Mouse (Mus musculus) frontal cortex, postnatal 10 days (tissue): ENCODE measurements at regions not wholly inside any gene's neighbourhood (a gene's known extent, or its start where the extent isn't known, plus 50 kb on each side); places are given as distances from the start of the nearest gene placed in this dataset.

Experiments
- DNase-seq, 2 experiments: peaks; one replicate each; pipeline ENCODE4 v3.0.0; 2022; ENCODE audit warnings: low spot score in 2 of 2, mixed read lengths in 1 of 2

DNA sequence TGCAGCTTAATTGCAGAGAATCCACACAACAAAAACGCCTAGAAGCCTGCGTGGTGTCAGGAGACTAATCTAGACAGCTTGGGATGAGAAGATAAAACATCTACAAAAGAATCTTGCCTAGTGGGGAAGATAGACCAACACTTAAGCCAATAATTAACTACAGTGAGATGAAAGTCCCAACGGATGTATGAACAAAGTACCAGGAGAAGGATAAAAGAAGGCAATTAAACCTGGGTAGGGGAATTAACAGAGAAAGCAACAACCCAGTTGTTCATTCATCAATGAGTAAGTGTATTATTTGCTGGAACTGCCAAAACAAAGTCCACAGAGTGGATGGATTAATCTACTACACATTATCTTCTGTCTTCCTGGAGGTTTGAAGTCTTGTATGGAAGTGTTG is 99.8 kb downstream of the Olfm4 start:
- no peak for DNase-seq

DNA sequence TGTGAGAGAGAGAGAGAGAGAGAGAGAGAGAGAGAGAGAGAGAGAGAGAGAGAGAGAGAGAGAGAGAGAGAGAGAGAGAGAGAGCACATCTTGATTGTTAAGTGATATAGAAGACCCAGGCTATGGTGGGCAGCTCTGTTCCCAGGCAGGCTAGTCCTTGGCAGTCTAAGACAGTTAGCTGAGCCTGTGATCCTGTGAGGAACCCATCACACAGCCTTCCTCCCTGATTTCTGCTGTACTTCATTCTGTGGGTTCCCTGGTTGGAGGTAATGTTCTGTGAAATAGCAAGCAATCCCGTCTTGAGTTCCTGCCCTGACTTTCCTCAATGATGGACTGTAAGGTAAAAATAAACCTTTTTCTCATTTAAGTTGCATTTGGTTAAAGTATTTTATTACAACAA is 113.4 kb downstream of the Olfm4 start:
- DNase-seq = no peak

- DNase-seq = no peak
These were observed 129.3 kb downstream of the Olfm4 start for GRCm38 (mm10) chr14:80113115-80113687.

- no peak for DNase-seq
These were observed 130.4 kb downstream of the Olfm4 start for GRCm38 (mm10) chr14:80114326-80114725.

- no peak for DNase-seq
These were observed 141.3 kb downstream of the Olfm4 start for GRCm38 (mm10) chr14:80125156-80125555.

- no peak for DNase-seq
These were observed 144.3 kb downstream of the Olfm4 start for GRCm38 (mm10) chr14:80128181-80128580.

GRCm38 (mm10) chr14:80137541-80137940 is 153.7 kb downstream of the Olfm4 start:
- no peak for DNase-seq

GRCm38 (mm10) chr14:80138991-80139791 is 155.3 kb downstream of the Olfm4 start:
- DNase-seq = no peak

DNA sequence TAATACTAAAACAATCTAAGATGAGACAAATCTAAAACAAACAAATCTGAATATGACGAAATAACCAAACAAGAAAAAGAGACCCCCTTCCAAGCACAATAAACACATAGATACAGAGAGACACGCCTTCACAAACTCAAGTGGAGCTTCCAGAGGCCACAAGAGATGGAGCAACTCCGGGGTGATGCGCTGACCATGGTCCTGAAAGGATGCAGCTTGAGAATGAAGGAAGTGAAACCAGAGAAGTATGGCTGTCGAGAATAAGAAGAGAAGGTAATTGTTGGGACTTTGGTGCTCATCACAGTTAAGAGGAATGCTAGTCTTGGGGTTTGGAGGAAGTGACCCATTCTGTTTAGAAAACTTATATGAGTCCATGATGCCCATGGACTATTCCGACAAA is 173.1 kb downstream of the Olfm4 start:
- DNase-seq = no peak

DNA sequence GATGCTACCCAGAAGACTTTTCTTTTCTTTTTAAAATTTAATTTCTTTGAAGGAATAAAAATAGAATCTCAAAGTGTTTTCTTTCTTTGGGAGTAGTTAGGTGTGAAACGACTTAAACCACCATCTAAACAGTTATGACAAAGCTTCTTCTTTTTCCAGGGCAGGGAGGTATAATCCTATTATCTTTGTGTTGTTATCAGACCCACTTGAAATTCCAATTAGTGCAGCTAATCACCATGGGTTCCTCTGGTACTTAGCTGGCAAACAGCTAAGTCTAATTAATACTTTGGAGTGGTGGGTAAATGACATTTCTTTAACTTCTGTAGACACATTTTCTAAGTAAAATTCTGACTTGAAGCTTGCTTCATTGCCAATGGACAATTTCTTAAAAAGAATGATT is 185.3 kb downstream of the Olfm4 start:
- no peak for DNase-seq

DNA sequence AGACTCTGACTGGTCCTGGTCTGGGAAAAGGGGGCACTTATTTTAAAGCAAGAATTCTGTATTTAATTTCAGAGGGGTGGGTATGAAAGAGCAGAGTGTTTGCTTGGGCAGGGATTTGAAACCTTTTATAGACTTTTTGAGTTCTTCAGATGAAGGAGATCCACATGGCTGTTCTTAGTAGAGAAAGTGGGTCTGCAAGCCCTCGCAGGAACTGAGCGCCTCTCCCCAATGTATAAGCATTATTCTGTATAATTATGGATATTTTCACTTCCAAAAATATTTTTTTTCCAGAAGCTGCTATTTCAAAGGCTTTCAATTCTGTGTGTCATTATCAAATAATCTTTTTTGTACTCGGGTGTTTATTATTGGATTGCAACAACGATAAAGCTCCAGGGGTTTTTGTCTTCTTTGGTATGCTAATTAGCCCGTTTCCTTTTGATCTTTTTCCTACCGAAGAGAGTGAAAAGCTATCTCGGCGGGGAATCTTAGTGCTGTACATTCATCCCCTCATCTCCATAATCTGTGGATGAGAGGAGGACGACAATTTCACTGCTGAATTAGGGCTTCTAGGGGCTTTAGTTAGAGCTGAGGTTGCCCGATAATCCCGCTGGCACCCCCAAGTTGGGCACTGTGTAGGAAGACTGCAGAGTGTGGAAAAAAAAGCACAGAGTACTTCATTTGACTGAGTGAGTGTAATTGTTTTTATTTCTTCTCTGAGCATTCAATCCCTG is 186.7 kb downstream of the Olfm4 start:
- no peak for DNase-seq

DNA sequence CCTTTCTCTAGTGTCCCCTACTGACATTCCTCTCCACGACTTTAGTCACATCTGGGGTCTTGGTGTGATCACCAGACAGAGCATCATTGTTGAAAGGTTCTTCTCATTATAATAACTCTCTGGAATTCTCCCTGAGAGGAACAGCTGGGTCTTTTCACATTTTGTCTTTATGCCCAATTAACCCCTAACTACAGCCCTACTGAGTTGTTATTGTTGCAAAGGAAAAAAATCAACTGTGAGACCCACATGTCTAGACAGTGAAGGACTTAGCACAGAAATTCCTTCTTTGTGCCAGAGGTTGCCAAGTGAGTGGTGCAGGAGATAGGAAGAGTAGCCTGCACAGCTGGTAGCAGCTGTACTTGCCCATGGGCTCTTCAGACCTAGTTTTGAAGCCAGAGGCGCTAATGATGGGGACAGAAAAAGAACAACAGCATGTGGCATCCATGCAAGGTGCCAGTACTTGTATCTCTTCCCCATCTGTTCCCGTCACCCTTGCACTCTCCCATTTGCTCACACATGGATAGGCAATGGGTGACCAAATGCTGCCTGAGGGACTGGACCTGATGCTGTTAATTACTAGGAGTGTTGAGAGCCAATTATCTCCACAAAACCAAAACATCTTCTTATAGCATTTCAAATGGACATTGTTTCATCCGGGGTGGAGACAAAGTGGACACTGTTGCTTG is 189.1 kb downstream of the Olfm4 start:
- no peak for DNase-seq

DNA sequence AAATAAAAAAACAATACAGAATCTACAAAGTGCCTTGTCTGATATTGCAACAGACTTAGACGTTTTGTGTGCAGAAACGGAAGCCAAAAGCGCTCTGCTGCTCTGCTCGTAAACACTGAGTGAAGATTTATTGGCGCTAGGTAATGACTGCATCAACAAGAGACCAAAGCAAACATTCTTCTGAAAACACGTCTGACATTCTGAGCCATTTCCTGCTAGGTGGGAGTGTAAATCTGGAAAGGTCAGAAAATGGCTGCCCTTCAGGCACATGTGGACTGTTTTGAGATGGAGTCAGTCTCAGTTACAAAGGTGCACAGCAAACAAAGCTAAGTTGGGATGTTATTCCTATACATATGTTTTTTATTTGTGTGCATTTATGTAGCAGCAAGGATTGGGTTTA is 192.6 kb downstream of the Olfm4 start:
- no peak for DNase-seq

DNA sequence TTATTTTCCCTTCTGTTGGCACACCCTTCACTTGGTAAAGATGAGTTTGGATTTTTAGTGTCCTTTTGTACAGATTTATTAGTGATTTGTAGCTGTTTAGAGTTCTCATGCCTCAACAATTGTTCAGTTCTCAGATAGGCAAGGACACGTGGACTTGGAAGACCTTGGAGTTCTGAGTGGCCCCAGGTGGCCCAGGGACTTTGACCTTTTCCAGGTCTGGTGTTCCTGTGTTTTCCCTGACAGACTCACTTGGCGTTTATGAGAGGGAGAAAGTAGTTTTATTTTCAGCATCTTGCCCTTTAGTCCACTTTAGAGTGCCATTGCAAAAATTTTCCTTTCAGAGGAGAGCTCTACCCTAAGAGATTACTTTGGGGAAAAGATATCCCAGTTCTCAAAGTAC is 211.2 kb downstream of the Olfm4 start:
- DNase-seq = no peak

DNA sequence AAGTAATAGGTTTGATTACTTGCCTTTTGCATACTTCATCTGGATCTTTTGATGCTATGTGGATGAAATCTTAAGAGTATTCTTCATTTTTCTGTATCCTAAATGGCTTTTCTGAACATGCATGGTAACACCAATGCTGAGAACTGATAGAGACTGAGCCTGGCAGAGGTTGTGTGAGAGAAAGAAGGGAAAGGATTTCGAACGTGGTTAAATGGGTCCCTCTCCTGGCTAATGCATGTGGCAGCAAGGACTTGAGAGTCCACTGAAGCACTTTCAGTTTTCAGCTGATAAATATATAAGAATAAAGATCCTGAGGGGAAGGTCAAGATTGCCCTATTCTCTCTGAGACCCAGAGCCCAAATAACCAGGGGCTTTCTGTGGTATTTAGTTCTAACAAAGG is 229.0 kb downstream of the Olfm4 start:
- DNase-seq = peak; percentile 12 to 44

GRCm38 (mm10) chr14:80213666-80214065 is 229.8 kb downstream of the Olfm4 start:
- no peak for DNase-seq

DNA sequence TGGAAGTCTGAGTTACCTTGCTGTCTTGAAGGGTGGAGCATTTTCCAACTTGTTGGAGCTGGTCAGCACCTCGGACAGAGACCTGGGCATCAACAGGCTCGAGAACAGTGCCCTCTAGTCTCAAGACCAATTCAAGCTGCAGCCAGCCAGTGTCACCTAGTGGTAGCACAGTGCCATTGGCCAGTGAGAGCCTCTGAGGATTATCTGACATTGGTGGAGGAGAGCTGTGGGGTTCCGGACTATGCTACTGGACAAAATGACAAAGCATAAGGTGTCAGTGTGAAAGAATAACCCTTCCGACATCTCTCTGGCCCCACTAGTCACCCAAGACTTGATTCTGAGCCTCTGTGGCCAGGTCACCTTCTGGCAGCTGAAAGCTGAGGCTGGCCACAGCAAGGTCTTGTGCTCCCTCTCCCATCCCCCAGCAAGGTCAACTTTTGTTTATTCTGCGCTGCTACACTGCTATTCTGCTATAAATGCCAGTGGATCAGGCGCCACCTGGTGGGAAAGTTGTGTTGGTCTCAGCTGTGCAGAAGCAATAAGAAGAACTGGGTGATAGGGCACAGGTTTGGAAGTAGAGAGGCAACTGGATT is 232.2 kb downstream of the Olfm4 start:
- peak; percentile 29 to 51 for DNase-seq

DNA sequence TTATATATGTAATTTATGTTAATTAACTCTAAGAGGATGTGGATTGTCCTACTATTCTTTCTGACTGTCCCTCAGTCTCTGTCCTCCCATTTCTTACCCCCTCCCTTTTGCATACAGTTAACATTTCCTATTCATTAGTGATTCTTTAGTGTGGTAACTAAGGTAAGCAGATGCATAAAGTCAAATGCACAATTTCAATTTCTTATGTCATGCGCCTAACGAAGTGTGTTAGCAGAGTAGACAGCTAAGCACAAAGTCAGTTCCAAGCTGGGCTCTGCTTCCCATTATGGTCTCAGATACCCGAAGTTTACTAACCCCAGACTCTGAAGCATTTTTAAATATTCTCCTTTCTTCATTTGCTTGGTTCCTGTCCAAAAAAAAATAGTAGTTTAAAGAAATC is 248.2 kb downstream of the Olfm4 start:
- DNase-seq = no peak

GRCm38 (mm10) chr14:80232976-80233375 is 249.1 kb downstream of the Olfm4 start:
- DNase-seq = no peak

DNA sequence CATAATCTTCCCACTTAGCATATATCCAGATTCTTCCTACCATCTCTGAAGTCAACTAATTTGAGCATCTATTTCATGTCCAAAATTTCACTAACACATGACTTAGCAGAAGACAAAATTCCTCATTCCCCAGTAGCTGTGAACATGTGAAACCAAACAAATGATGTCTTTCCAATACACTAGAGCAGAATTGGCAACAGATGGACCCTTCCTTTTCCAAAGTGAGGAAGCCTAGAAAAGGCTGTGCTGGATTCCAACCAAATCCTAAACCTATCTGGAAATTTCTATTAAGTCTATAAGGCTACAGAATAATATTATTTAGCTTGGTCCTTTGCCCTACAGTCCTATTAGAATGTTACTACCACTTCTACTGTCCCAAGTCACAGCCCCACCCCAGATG is 253.3 kb downstream of the Olfm4 start:
- DNase-seq = no peak

GRCm38 (mm10) chr14:80237552-80237951 is 253.7 kb downstream of the Olfm4 start:
- DNase-seq = no peak
